Mouse (Mus musculus) ES-E14 (cell line): Measurements from ENCODE around the gene Castor1. TPM values are rescaled to one million over a fixed set of nuclear protein-coding genes. Genes with fewer than 3 reads are reported as not detected.
A peak's percentile ranks its signal among the peaks of the same experiment; 100 is the strongest.

Experiments used
- DNase-seq: peaks from one replicate; pipeline ENCODE4 v3.0.0-alpha.2; 2013; ENCODE audit warnings: low read depth, low spot score
- H3K27ac ChIP-seq: 2 replicates; pipeline ENCODE4 v1.5.1; 2012; ENCODE audit warnings: low read depth, mild to moderate bottlenecking, low read length, moderate library complexity, mixed read lengths; ENCODE audit not compliant: poor library complexity, insufficient read depth, severe bottlenecking
- H3K36me3 ChIP-seq: 2 replicates; pipeline ENCODE4 v1.6.1; 2012; ENCODE audit warnings: mild to moderate bottlenecking, low read length, moderate library complexity, mixed read lengths; ENCODE audit not compliant: control insufficient read depth, poor library complexity, insufficient read depth, severe bottlenecking
- H3K4me1 ChIP-seq, 2 experiments: fragments of 150-350 bp in 1 of 2; sonication (generic) in 1 of 2; 2 replicates each; pipeline ENCODE4 v1.6.1; 2012; ENCODE audit warnings: low read length in 2 of 2, mild to moderate bottlenecking in 1 of 2, mixed read lengths in 1 of 2; ENCODE audit not compliant: control insufficient read depth in 2 of 2, insufficient read depth in 2 of 2, poor library complexity in 1 of 2
- H3K4me3 ChIP-seq, 2 experiments: fragments of 150-350 bp in 1 of 2; sonication (generic) in 1 of 2; 2 replicates each; pipeline ENCODE4 v1.5.1; 2012; ENCODE audit warnings: low read length in 2 of 2, low read depth in 1 of 2, mild to moderate bottlenecking in 1 of 2, mixed read lengths in 1 of 2; ENCODE audit not compliant: insufficient read depth in 1 of 2, poor library complexity in 1 of 2, severe bottlenecking in 1 of 2
- H3K9ac ChIP-seq: 2 replicates; pipeline ENCODE4 v1.6.1; 2012; ENCODE audit warnings: low read depth, mild to moderate bottlenecking, low read length, mixed read lengths; ENCODE audit not compliant: poor library complexity, insufficient read depth, severe bottlenecking
- H3K9me3 ChIP-seq: fragments of 150-350 bp; sonication (generic); 2 replicates; pipeline ENCODE4 v1.6.1; 2012; ENCODE audit warnings: low read depth, mild to moderate bottlenecking, low read length; ENCODE audit not compliant: control insufficient read depth, insufficient read depth
- CHD2 ChIP-seq: IDR thresholded peaks from 2 replicates; pipeline ENCODE4 v1.6.1; 2014; ENCODE audit warnings: mild to moderate bottlenecking, low read depth, low read length, inconsistent platforms
- HCFC1 ChIP-seq: IDR thresholded peaks from 2 replicates; pipeline ENCODE4 v1.6.1; 2012; ENCODE audit warnings: low read length, inconsistent platforms, borderline replicate concordance; ENCODE audit not compliant: insufficient read depth
- MAFK ChIP-seq: IDR thresholded peaks from 2 replicates; pipeline ENCODE4 v1.6.1; 2014; ENCODE audit warnings: mild to moderate bottlenecking, low read depth, low read length, inconsistent platforms; ENCODE audit not compliant: insufficient read depth
- ZC3H11A ChIP-seq: IDR thresholded peaks from 2 replicates; pipeline ENCODE4 v1.6.1; 2012; ENCODE audit warnings: low read depth, mild to moderate bottlenecking, inconsistent platforms, low read length, borderline replicate concordance
- ZNF384 ChIP-seq: IDR thresholded peaks from 2 replicates; pipeline ENCODE4 v1.6.1; 2012; ENCODE audit warnings: low read depth, low read length, inconsistent platforms
- in situ Hi-C, 2 experiments: fragments of 600-800 bp; cut with MboI; formaldehyde crosslinking; loops; one replicate each; pipeline ENCODE4 v1.15.1; 2025; ENCODE audit warnings: low sequenced_read_pairs in 2 of 2, inconsistent platforms in 1 of 2; ENCODE audit not compliant: unreplicated experiment in 2 of 2
- total RNA-seq: library from RNA; depleted of rRNA; stranded (reverse); fragments of 300-350 nt; gene quantifications from 2 replicates; pipeline ENCODE4 v1.2.3, GENCODE M21; 2012

Gene Castor1
- total RNA-seq, 1 experiment: 45.5 TPM

DNA sequence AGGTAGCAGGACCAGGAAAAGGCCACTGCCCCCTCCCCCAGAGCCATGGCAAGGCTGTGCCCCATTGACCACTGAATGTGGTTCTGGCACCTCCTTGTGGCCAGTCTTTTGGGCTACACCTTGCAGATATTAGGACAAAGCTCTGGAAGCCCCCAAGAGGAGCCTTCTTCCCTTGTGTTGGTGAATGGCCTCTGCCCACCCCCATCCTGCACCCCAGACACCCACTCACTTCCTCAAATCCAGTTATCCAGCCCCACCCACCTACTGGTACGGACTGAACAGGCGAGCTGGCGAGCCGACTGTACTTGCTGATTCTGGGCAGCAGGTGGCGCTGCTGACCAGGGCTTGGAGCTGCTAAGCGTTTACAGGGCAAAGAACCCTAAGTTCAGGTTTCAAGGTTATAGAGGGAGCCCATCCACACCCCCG lies 40.6 kb downstream of the Castor1 start:
- H3K9ac ChIP-seq: no peak overlapping the region
- H3K27ac ChIP-seq: no peak overlapping the region
- peak; percentile 68 for DNase-seq
- in situ Hi-C loops: loop anchor here in 1 of 2 experiments (5.0 to 10.0 kb wide), 2 partner anchors 36 to 166 kb away; no protein-coding TSS in a partner anchor
- H3K4me3 ChIP-seq: no peak overlapping the region; a peak in 1 of 4 replicates
- TF ChIP-seq ZNF384 (no peak), ZC3H11A (peak; percentile 81), CHD2 (no peak), MAFK (no peak)
- H3K9me3 ChIP-seq: no peaks in the 10 kb centered on the region
- no peaks in the 10 kb centered on the region for H3K36me3 ChIP-seq
- H3K4me1 ChIP-seq: peaks cover 0 to 31% of the 10 kb centered on the region in 2 experiments; a peak in 2 of 4 replicates

DNA sequence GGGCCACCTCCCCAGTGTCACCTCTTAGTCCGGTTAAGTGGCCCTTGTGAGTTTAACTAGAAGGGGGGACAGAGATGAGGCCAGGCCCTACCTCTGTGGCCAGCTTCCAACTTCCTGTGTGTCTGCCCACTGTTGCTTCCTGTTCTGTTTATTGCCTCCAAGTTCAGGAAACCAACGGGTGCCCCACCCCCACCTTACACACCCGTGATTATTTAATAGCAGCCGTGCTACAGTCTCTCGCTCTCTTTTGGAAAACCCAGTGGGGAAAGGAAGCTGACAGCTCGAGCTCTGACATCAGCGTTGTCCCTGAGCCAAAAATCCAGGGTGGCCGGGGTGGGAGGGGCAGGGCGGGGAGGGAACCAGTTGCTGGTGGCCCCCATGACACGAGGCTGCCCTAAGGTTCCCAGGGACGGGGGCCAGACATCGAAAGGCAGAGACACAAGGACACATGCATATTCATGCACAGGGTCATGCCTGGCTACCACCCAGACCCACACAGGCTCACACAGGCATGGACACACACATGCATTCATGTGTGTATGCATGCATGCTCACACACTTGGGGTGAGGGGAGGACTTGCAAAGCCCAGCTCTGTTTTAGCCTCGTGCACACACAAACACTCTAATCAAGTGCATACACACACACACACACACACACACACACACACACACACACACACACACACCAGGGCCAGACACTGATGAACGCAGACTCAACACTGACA lies 42.6 kb downstream of the Castor1 start:
- in situ Hi-C loops: no loop called here
- H3K27ac ChIP-seq: no peak overlapping the region
- no peaks in the 10 kb centered on the region for H3K36me3 ChIP-seq
- no peak overlapping the region for H3K4me3 ChIP-seq
- DNase-seq: no peak
- peaks cover 2 to 44% of the 10 kb centered on the region in 2 experiments; a peak in 3 of 4 replicates for H3K4me1 ChIP-seq
- no peaks in the 10 kb centered on the region for H3K9me3 ChIP-seq
- TF ChIP-seq HCFC1: no peak
- TF ChIP-seq ZC3H11A: no peak
- H3K9ac ChIP-seq: no peak overlapping the region

DNA sequence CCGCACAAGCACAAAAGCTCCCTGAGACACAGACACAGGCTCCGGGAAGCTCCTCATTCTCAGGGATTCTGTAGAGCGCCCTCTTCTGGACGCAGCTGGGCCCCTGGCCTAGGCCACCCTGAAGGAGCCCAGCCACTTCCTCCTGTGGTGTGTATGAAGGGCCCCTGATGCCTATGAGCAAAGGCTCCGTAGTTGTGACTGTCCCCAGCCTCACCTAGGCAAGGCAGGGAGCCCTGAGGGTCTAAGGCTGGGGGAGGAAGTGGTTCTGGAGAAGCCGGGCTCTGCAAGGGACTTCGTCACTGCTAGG lies 43.1 kb downstream of the Castor1 start:
- Histone ChIP-seq H3K4me3 (no peak overlapping the region), H3K27ac (no peak overlapping the region), H3K36me3 (no peaks in the 10 kb centered on the region), H3K9me3 (no peaks in the 10 kb centered on the region), H3K4me1 (peaks cover 2 to 44% of the 10 kb centered on the region in 2 experiments; a peak in 3 of 4 replicates), H3K9ac (no peak overlapping the region)
- in situ Hi-C loops: no loop called here
- no peak for DNase-seq
- TF ChIP-seq CHD2: no peak
- no peak for TF ChIP-seq ZNF384

DNA sequence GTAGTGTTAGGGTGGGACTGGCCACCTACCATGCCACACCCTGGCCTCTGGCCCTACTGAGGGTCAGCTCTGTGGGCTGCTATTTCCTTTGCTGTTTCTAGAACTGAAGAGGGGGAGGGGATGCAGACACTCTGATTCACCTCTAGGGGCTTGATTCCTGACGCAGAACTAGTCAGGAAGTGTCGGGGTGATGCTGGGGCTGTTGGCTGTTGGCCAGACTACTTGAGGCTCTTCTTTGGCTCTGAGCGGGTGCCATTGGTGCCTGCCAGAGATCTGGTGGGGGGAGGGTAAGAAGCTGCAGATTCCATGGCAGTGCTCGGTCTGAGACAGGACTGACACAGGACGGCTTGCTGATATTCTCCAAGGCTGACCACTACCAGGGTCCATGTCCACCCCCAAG lies 43.9 kb downstream of the Castor1 start:
- DNase-seq: no peak
- H3K36me3 ChIP-seq: no peaks in the 10 kb centered on the region
- H3K4me1 ChIP-seq: peaks cover 2 to 39% of the 10 kb centered on the region in 2 experiments; a peak in 3 of 4 replicates
- no peak overlapping the region for H3K9ac ChIP-seq
- no peak overlapping the region for H3K4me3 ChIP-seq
- in situ Hi-C loops: no loop called here
- no peak for TF ChIP-seq ZC3H11A
- TF ChIP-seq ZNF384: no peak
- TF ChIP-seq MAFK: no peak
- TF ChIP-seq CHD2: no peak
- TF ChIP-seq HCFC1: no peak
- no peaks in the 10 kb centered on the region for H3K9me3 ChIP-seq
- no peak overlapping the region for H3K27ac ChIP-seq

DNA sequence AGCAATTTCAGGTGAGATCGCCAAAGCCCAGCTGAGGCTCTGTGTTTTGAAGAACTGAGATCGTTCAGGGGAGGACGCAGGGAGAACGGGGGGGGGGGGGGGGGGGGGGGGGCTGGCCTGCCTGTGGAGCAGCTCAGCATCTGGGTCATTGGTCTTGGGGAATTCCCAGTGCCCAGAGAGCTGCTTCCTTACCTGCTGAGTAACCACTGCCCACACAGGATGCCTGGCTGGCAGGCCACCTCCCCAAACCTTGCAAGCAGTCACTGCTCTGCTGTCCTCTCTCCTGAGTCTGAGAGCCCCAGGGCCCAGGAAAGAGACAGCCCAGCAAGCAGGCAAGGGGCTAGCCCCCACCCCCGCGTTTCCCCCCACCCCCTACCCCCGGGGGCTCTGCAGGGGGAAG lies 44.8 kb downstream of the Castor1 start:
- in situ Hi-C loops: no loop called here
- DNase-seq: no peak
- TF ChIP-seq MAFK (no peak), ZC3H11A (no peak), CHD2 (no peak), HCFC1 (no peak), ZNF384 (no peak)
- no peaks in the 10 kb centered on the region for H3K9me3 ChIP-seq
- H3K27ac ChIP-seq: no peak overlapping the region
- no peak overlapping the region for H3K9ac ChIP-seq
- H3K4me1 ChIP-seq: peaks cover 3 to 34% of the 10 kb centered on the region in 2 experiments; a peak in 2 of 4 replicates
- H3K36me3 ChIP-seq: no peaks in the 10 kb centered on the region
- H3K4me3 ChIP-seq: no peak overlapping the region
